Mouse (Mus musculus): ENCODE results near the gene Aqp7.

DNA sequence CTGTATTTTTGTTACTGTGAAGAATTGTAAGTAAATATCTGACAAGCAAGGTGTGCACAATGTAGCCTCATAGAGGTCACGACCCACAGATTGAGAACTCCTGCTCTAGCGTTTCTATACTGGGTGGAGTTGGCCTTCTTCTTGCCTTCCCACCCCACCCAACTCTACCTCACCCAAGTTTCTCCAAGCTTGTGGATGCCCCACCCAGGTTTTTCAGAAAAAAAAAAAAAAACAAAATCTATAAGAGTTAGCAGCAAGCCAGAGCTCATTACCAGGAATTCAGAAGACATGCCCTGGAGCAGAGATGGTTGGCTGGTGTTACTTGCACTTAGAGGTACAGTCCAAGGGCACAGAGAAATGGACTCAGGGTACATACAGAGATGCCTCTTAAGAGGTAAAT is 41.8 kb upstream of the Aqp7 start:
- TF ChIP-seq POLR2A (IDR thresholded peaks at IDR 0.05; ENCODE audit: insufficient read depth, low read depth, low read length): no peak
- TF ChIP-seq CTCF (IDR thresholded peaks at IDR 0.05): no peak
